In genomic region chr6:94020566-94020965, GRCm38 (mm10) we compare ENCODE assay signal across 18 mouse cellular contexts.
DNase-seq lines count a peak whose midpoint lies in the region; ATAC-seq and TF ChIP-seq lines count a peak whose summit lies in the region.
"Had no signal": no experiment of that assay in that cellular context is flagged by ENCODE, and none has a peak within 500 bp of the region (broad histone marks: within the 10 kb centered on the region; RNA-seq: fewer than 3 reads in every experiment).

No protein-coding gene starts in this region.

- no peak overlapping the region for H3K4me3 ChIP-seq in forebrain, postnatal 0 days (ENCODE audit: low read depth, low read length)
- H3K4me3 ChIP-seq in forebrain, embryonic 15.5 days: no peak overlapping the region
- H3K4me3 ChIP-seq: embryonic facial prominence, embryonic 12.5 days; heart, embryonic 10.5 days; hindbrain, embryonic 12.5 days had no signal

- H3K27ac ChIP-seq in forebrain, postnatal 0 days (ENCODE audit: low read depth, low read length): no peak overlapping the region
- H3K27ac ChIP-seq in forebrain, embryonic 15.5 days (replicated peaks): no peak overlapping the region
- H3K27ac ChIP-seq: embryonic facial prominence, embryonic 12.5 days; heart, embryonic 10.5 days; hindbrain, embryonic 12.5 days had no signal

- no peaks in the 10 kb centered on the region for H3K27me3 ChIP-seq in forebrain, postnatal 0 days (ENCODE audit: insufficient read depth, low read length)
- no peaks in the 10 kb centered on the region for H3K27me3 ChIP-seq in forebrain, embryonic 15.5 days
- H3K27me3 ChIP-seq: embryonic facial prominence, embryonic 12.5 days; hindbrain, embryonic 12.5 days had no signal

- intact Hi-C loops in left cerebral cortex, postnatal 14 days (cut with DNase I): no loop called here

- no peak; the same call in 1 of the 2 replicates for ATAC-seq in forebrain, postnatal 0 days
- ATAC-seq in forebrain, embryonic 15.5 days (replicated peaks): no peak
- ATAC-seq: activated CD4-positive, CD25-positive, alpha-beta regulatory T cell, adult 4 months had no signal

- no peaks in the 10 kb centered on the region for H3K4me1 ChIP-seq in forebrain, postnatal 0 days (ENCODE audit: insufficient read depth)
- H3K4me1 ChIP-seq in forebrain, embryonic 15.5 days: peaks cover 8% of the 10 kb centered on the region

- 60% methylated on average over 4 of the region's 4 CpGs for WGBS in forebrain, postnatal 0 days
- 66% methylated on average over 4 of the region's 4 CpGs for WGBS in forebrain, embryonic 15.5 days

- H3K36me3 ChIP-seq in forebrain, postnatal 0 days (ENCODE audit: insufficient read depth): no peaks in the 10 kb centered on the region
- H3K36me3 ChIP-seq in forebrain, embryonic 15.5 days: no peaks in the 10 kb centered on the region
- H3K36me3 ChIP-seq: embryonic facial prominence, embryonic 12.5 days; heart, embryonic 10.5 days; hindbrain, embryonic 12.5 days had no signal

- H3K4me2 ChIP-seq in forebrain, postnatal 0 days (ENCODE audit: low read depth): no peak overlapping the region
- no peak overlapping the region for H3K4me2 ChIP-seq in forebrain, embryonic 15.5 days (replicated peaks)
- H3K4me2 ChIP-seq: embryonic facial prominence, embryonic 12.5 days; hindbrain, embryonic 12.5 days had no signal

- DNase-seq in forebrain, postnatal 0 days: peak; percentile 22
- DNase-seq in left cerebral cortex, postnatal 14 days (ENCODE audit: low spot score in 2 of 2): peak; percentile 8 to 12
- no peak for DNase-seq in left cerebral cortex, adult 18-20 months (ENCODE audit: low spot score in 2 of 2)
- peak; percentile 11 to 30 for DNase-seq in right cerebral cortex, adult 2 months (ENCODE audit: low spot score in 2 of 2)
- no peak for DNase-seq in right cerebral cortex, adult 18-20 months
- DNase-seq in adrenal gland, postnatal 10 days: no peak
- DNase-seq: adrenal gland, postnatal 25 days; cerebellum, adult 11 months; cerebellum, adult 9-10 months; cerebellum, postnatal 25 days; heart, adult 18-20 months; heart, postnatal 10 days; heart, postnatal 4 days had no signal

- no peak for TF ChIP-seq CTCF in forebrain, postnatal 0 days (IDR thresholded peaks at IDR 0.05; ENCODE audit: low read depth)

- H3K9ac ChIP-seq in forebrain, postnatal 0 days: no peak overlapping the region
- no peak overlapping the region for H3K9ac ChIP-seq in forebrain, embryonic 15.5 days (replicated peaks)
- H3K9ac ChIP-seq: embryonic facial prominence, embryonic 12.5 days; hindbrain, embryonic 12.5 days had no signal

- H3K9me3 ChIP-seq in forebrain, postnatal 0 days (ENCODE audit: low read length): no peaks in the 10 kb centered on the region
- H3K9me3 ChIP-seq in forebrain, embryonic 15.5 days: no peaks in the 10 kb centered on the region
- H3K9me3 ChIP-seq: embryonic facial prominence, embryonic 12.5 days; heart, embryonic 10.5 days; hindbrain, embryonic 12.5 days had no signal

Comparison
In these comparisons a context has a peak if more than half of its experiments do, and no peak if none do; other contexts are left out.
1. DNase-seq: peak in forebrain, postnatal 0 days (single experiment), left cerebral cortex, postnatal 14 days (2 of 2) and right cerebral cortex, adult 2 months (2 of 2); none in left cerebral cortex, adult 18-20 months (0 of 2), right cerebral cortex, adult 18-20 months (single experiment) and adrenal gland, postnatal 10 days (single experiment).